Mouse (Mus musculus) 416B (cell line): ENCODE results near the gene Thsd4.
A peak's percentile ranks its signal among the peaks of the same experiment; 100 is the strongest.

Experiments used
- DNase-seq: peaks from one replicate; pipeline ENCODE4 v3.0.0; 2011; ENCODE audit warnings: low read depth

The Thsd4 gene

GRCm38 (mm10) chr9:60456651-60457050, 65.2 kb downstream of the Thsd4 start:
- no peak for DNase-seq

- DNase-seq = no peak
These were observed 67.3 kb downstream of the Thsd4 start for GRCm38 (mm10) chr9:60454406-60455076.

- DNase-seq = no peak
These were observed 72.3 kb downstream of the Thsd4 start for GRCm38 (mm10) chr9:60449498-60449897.

DNA sequence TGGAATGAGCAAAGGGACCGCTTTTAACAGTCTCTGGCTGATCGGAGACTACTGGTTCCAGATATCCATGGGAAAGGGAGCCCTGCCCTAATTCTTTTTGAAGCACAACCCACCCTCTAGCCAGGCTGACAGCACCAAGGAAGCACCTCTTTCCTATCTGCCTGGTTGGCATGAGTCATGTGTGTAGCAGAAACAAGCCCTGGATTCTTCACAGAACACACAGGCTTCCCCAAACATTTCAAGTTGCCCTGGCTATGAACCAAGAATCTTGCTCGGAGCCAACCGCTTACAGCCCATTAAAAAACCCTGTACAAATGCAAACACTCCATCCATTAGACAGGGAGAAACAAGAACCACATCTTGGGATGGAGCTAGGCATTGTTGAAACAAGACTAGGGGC, 76.0 kb downstream of the Thsd4 start:
- DNase-seq = no peak

DNA sequence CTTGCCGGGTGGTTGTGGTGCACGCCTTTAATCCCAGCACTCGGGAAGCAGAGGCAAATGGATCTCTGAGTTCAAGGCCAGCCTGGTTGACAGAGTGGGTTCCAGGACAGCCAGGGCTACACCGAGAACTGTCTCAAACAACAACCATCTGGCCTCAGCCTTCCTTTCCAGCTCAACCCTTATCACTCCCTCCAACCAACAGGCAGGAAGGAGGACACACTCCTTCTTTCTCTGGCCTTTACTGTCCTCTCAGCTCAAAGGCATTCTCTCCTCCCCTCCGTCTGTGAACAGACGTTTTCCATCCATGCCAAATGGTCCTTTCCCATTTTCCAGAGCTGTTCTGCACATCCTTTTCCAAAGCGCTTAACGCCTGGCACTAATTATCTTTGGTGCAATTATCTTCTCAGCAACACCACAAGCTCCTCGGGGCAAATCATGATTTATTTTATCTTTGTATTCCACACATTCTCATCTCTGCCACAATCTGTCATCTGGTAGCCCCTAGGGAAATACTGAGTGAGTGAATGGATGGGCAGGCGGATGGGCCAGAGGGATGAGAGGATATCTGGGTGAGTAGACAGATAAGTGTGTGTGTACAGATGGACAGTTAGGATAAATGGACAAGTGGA, 80.5 kb downstream of the Thsd4 start:
- no peak for DNase-seq

GRCm38 (mm10) chr9:60440506-60440905, 81.3 kb downstream of the Thsd4 start:
- DNase-seq = no peak

- DNase-seq = no peak
These were observed 85.6 kb downstream of the Thsd4 start for GRCm38 (mm10) chr9:60436246-60436645.

DNA sequence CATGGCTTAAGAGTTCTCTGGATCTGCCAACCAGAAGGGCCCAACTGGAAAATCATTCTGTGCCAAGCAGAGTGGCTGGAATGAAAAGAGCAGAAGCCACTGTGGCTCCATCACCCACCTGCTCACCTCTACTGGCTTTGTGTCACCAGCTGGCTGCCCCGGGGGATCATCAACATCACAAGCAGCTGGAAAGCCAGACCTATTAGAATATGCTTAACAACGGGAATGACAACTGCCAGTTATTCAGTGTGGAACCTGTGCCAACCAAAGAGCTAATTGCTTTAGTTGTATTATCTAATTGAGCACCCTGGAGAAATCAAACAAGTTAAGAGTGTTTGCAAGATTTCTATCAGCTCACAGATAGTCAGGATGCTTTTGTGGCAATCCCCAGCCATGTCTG, 87.8 kb downstream of the Thsd4 start:
- DNase-seq = no peak

- DNase-seq = no peak
These were observed 89.9 kb downstream of the Thsd4 start for GRCm38 (mm10) chr9:60431924-60432323.

DNA sequence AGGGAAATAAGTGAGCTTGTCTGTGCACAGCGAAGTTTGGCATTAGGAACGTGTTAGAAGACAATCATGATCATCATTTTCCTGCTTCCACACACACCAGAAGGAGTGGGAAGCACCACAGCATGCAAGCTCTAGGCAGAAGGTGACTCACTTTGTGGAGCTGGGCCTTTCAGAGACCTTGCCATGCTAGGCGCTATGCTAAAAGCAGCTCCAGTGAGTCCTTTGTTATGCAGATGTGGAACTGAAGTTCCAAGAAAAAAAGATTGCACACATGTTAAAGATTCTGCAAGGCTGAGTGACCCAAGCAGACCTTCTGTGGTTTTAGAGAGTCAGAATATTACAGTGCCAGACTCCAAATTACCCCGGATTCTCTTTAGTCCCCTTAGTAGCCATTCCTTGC, 91.8 kb downstream of the Thsd4 start:
- DNase-seq = no peak

GRCm38 (mm10) chr9:60414076-60414755, 107.6 kb downstream of the Thsd4 start:
- DNase-seq = no peak

- DNase-seq = no peak
These were observed 110.8 kb downstream of the Thsd4 start for GRCm38 (mm10) chr9:60410872-60411635.

GRCm38 (mm10) chr9:60407374-60407773, 114.5 kb downstream of the Thsd4 start:
- DNase-seq = no peak

DNA sequence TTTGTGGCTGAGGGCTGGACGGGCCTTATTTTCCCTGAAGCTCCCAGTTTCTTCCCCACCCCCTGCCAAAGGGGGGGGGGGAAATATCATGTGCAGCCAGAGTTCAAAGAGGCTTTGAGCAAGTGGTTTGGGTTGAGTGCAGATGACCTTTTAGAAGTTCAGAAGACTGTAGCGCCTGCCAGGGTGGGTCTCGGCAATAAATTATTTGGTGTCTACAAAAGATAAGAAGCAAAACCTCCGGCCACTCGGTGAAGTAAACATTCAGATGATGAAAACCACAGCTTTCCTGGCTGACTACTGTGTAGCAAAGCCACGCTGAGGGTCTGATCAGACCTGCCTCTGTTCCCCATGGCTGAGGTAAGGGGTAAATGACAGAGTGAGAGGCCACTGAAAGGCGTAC, 116.1 kb downstream of the Thsd4 start:
- no peak for DNase-seq

- DNase-seq = no peak
These were observed 119.2 kb downstream of the Thsd4 start for GRCm38 (mm10) chr9:60402681-60403080.

- no peak for DNase-seq
These were observed 121.8 kb downstream of the Thsd4 start for GRCm38 (mm10) chr9:60400001-60400400.

- DNase-seq = no peak
These were observed 123.8 kb downstream of the Thsd4 start for GRCm38 (mm10) chr9:60398073-60398472.

- no peak for DNase-seq
These were observed 125.8 kb downstream of the Thsd4 start for GRCm38 (mm10) chr9:60396096-60396495.

GRCm38 (mm10) chr9:60392916-60393315, 128.9 kb downstream of the Thsd4 start:
- DNase-seq = no peak

GRCm38 (mm10) chr9:60384751-60385150, 137.1 kb downstream of the Thsd4 start:
- DNase-seq = no peak

DNA sequence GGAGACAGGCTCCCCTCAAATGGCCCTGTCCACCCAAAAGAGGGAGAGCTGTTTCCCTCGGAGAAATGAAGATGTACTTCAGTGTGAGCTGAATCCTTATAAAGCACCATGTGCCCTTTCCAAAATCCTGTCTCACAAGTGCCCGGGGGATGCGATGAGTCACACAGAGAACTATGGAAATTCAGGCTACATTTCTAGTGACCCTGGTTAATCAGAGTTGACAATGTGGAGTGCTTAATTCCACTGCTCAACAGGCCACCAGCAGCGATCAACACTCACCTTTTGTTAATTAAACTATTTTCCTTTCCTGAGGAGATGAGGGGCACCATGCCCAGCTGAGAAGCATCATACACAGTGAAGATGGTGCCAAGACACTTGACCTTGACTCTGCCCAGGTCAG, 138.9 kb downstream of the Thsd4 start:
- no peak for DNase-seq

GRCm38 (mm10) chr9:60382526-60382925, 139.3 kb downstream of the Thsd4 start:
- peak; percentile 2 for DNase-seq

GRCm38 (mm10) chr9:60381010-60381409, 140.8 kb downstream of the Thsd4 start:
- DNase-seq = no peak
